Mouse (Mus musculus) retina, postnatal 7 days (tissue): ENCODE measurements around the gene Dnm2.
A peak's percentile ranks its signal among the peaks of the same experiment; 100 is the strongest.

ENCODE experiments used
- DNase-seq: peaks from one replicate; pipeline ENCODE4 v3.0.0-alpha.2; 2012; ENCODE audit warnings: low read depth, low spot score

The Dnm2 gene

DNA sequence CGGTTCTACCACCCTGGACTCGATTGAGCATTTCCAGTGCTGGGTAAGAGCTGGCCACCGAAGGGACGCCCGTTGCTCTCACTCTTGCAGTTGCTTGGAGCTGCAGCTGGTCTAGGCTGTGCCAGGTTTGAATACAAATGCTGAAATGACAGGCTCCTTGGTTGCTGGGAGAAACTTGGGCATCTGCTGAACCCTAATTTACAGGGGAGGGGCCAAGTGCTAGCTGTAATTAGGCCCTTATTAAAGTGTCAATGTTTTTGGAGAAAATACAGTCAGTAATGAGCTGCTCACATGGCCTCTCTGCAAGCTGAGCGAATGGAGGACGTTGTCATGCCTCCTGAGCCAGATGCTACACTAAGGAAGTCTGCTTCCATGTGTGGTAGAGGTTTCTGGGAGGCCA, 6.0 kb downstream of the Dnm2 start:
- no peak for DNase-seq

DNA sequence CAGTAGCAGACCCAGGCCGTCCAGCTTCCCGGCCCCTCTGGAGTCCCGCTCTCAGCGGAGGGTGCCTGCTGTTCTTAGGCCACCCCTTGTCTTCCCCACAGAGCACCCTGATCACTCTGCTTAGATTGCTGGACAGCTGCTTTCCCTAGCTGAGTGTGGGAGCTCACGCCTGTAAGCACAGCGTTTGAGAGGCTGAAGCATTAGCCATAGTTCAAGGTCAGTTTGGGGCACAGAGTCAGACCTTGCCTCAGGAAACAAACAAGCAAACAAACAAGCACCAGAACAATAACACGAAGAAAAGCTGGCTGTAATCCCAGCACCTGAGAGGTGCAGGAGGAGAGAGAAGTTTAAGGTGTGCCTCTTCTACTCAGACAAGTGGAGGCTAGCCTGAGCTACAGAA, 7.4 kb downstream of the Dnm2 start:
- no peak for DNase-seq

DNA sequence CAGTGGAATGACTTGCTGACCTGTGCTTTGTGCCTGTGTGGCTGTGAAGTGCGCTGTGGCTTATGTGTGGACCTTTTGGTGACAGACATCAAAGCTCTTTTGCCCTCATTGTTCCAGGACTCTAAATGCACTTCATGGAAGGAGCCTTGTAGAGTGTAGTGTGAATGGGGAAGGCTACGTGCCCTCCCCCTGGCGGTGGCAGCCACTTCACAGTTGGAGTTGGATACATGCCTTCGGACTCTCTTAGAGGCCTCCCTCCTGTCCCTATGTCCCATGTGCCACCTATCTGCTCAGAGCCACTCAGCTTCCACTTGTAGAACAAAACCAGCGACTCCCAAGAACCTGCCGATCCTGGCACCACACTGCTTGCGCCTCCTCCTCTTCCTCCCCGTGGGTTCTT, 9.1 kb downstream of the Dnm2 start:
- DNase-seq: no peak

DNA sequence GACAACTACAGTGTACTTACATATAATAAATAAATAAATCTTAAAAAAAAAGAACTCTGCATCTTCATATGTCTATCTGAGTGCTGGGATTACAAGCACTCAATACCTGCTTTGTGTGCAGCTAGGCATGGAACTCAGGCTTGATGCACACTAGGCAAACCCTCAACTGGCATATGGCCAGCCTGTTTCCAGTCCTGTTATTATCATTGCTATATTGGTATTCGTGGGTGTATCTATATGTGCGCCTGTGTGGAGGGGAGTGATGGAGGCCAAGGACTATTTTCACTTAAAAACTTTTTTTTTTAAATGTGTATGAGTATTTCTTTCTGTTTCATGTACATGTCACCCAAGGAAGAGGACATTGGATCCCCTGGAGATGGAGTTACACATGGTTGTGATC, 9.7 kb downstream of the Dnm2 start:
- no peak for DNase-seq

DNA sequence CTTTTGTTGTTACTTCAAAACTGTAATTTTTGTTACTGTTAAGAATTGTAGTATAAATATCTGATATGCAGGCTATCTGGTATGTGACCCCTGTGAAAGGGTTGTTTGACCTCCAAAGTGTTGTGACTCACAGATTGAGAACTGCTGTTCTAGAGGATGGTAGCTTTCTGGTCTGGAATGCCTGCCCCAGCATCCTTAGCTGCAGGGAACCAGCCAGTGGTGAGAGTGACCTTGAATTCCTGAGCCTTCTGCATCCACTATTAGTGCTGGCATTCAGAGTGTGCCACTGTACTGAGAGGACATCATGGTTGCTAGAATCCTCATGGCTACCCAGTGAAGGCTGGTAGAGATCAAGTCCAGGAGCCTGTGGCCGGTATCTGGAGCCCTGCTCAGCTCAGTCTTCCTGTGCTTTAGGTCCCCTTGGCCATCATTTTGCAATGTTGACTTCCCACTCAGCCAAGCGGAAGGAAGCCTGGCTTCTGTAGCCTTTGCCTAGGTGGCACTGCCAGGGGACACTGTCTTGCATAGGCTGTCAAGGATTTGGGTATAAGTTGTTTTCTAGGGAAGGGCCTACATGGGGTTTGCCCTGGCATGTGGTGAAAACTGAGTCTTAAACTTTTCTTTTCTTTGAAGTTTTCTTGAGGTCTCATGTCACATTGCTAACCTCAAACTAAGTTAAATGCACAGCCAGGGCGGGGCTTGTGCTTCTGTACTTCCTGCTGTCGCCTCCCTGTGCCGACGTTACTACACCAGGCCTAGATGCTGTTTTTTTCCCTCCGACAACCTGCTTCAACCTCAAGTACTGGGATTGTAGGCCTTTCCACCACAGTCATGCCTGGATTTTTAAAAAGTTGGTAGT, 11.3 kb downstream of the Dnm2 start:
- DNase-seq: no peak

DNA sequence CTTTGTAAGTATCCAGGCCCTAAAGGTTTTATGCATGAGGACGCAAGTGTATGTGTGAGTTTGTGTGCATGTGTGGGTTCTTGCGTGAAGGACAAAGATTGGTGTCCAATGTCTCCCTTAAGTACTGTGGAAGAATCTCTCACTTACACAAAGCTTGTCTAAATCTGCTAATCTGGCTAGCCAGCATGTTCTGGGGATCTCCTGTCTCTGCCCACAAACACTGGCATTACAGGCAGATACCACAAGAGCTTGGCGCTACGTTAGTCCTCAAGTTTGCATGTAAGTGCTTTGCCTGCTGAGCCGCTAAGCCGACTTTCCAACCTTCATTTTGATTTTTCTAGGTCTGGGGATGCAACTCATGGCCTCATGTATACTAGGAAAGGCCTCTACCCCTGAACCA, 12.9 kb downstream of the Dnm2 start:
- DNase-seq: no peak

DNA sequence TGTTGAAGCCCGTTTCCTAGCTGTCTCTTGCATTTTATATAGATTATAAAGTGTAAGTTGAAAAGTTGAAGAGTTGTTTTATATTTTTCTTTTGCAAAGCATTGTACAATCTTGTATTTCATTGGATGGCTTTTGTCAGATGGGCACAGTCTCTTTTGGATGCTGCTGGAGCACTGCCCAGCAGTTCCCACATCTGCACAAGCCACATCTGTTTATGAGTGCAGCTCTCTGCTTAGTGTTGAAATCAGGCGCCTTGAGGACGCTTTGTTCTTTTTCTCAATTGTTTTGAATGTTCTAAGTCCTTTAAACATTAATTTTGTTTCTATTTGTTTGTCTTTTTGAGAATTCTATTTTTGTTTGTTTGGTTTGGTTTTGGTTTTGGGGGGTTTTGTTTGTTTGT, 13.5 kb downstream of the Dnm2 start:
- DNase-seq: no peak

DNA sequence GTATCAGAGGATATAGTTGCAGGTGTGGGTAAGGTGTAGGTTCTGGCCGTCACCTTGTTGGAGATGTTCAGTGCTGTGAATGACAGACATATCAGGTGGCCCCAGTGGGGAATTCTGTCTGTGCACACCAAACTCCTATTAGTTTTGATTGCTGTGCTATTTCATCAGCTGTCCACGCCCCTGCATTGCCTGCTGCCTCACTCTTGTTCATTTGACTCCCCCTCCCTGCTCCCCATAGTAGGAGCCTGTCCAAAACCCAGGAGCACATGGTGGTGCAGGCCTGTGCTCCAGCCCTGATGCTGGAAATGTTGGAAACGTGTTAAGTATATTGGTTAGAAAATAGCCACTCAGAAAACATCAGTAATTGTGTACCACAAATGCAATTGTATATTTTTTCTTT, 14.7 kb downstream of the Dnm2 start:
- DNase-seq: no peak

DNA sequence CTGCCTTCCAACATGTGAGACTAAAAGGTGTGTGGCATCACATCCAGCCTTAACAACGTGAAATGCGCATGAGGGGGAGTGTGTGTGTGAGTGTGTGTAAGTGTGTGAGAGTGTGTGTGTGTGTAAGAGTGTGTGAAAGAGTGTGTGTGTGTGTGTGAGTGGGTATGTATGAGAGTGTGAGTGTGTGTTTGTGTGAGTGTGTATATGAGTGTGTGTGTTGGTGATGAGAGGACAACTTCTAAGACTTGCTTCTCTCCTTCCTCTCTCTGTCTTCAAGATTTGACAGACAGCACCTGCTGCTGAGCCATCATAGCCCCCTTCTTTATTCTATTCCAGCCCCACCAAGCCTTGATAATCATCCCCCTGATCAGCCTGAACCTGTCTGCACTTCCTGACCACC, 15.2 kb downstream of the Dnm2 start:
- no peak for DNase-seq

DNA sequence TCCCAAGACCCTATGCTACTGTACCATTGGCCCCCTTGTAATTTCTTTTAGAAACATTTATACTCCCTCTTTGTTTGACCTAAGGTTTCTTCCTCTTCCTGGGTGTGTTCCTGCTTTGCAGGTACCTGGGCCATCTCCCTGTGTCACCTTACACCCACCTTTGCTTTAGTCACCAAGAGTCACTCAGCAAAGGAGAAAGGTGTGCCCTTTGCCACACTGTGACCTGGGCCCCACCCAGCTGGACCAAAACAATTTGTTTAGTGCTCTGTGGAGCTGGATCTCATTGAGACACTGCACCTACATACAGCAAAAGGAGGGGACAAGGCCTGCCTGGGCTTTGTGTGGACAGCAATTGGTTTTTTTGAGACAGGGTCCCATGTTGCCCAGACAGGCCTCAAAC, 15.7 kb downstream of the Dnm2 start:
- DNase-seq: no peak

DNA sequence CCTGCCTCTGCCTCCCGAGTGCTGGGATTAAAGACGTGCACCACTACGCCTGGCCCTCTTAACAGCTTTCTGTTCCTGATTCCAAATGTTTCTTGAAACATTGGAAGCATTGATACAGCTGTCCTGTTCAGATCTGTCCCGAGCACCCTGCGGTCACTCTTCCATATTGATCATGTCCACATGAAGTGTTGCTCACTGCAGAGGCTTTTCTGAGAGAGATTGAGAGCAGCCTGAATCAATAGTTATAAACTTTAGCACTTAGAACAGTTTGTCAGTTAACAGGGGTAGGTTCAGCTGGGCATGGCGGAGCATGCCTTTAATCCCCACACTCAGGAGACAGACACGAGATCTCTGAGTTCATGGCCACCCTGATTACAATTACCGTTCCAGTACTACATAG, 19.1 kb downstream of the Dnm2 start:
- no peak for DNase-seq

DNA sequence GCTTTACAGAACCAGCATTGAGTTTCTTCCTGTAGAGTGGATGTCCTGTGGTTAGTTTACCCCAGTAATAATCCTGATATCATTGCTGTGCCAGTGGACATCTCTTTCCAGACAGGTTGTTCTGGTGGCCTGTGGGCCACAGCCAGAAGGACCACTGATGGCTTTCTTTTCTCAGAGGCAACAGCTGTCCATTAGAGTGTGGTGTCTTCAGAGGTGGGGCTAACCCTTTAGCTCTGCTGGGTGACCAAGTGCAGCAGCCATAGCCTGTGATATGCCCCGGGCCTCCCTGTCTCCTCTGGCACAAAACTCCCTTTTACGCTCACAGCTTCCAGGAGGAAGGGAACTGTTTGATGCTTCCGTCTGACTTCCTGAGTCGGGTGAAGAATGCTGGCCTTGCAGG, 19.9 kb downstream of the Dnm2 start:
- no peak for DNase-seq

DNA sequence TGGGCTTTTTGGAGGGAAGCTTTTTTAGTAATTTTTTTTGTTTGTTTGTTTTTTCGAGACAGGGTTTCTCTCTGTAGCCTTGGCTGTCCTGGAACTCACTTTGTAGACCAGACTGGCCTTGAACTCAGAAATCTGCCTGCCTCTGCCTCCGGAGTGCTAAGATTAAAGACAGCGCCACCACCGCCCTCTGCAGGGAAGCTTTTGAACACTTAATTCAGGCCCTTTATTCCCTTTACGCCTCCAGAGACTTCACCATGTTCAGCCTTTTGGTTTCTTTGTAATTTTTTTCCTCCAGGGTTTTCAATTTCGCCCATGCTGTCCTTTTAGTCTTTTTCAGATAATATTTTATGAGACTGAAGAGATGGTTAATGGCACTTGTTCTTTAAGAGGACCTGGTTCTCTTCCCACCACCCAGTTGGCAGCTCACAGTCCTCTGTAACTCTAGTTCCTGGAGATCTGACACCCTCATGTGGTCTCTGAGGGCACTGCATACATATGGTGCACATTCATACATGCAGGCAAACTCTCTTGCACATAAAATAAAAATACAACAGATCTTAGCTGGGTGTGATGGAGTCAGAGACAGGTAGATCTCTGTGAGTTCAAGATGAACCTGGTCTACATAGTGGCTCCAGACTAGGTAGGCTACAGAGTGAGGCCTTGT, 20.5 kb downstream of the Dnm2 start:
- no peak for DNase-seq

DNA sequence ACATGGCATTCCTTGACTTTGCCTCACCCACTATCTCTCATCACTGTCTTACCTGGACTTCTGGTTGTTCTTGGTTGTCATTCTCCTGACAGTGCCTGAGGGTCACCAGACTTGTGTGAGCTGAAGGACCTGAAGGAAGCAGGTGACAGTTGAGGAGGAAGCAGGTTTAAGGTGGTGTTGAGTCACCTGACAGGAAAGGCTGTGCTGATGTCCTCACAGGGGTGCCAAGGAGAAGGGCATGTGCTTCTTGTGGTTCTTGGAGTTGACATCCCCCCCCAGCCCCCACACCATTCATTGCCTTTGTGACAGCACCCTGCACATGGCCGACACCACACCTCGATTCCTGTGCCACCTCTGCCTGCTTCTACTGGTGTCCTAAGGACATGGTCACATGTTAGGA, 23.1 kb downstream of the Dnm2 start:
- DNase-seq: no peak

DNA sequence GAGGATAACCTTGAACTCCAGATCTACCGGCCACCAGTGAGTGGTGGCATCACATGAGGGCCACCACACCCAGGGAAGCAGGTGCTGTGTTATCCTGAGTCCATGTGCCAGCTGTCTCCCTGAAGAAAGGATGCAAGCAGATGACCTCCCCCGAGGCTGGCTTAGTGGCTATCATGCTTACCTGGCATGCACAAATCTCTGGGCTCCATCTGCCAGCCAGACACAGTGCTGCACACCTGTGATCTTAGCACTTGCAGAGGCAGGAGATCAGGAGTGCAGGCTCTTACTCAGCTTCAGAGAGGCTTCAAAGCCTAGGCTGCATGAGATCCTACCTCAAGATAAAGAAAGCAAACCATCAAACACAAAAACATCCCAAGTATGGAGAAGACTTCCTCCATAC, 25.0 kb downstream of the Dnm2 start:
- peak; percentile 21 for DNase-seq

DNA sequence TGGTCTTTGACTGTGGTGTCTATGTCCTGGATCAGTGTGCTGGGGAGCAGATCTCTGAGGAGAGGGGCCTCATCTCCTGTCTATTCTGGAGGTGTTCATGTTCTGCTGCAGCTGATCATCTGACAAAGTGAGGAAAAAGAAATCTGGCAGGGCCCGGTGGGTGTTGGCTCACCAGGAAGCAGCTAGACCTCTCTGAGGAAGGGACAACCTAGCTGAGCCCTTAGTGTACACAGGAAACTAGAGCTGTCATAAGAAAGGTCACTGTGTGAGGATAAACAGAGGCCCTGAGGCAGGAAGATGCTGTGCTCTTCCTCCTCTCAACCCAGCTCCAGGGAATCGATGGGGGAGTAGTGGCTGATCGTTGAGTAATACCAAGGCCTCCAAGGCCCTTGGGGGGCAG, 25.6 kb downstream of the Dnm2 start:
- no peak for DNase-seq

DNA sequence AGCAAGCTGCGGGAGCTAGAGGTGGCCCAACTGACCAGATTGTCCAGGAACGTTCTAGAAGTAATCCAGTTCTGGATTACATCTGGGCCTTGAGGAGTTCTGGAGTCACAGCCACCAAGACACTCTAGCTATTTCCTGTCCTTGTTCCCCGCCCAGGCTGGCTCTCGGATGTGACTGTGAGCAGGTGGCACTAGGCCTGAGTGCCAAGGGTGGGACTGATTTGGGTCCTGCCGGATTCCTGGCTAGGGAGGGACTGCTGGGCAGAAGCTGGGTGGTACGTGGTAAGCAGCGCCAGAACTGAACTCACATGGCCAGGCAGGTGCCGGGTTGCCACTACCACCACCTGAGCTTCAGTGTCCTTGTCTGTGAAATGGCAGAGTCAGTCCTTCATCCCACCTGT, 26.7 kb downstream of the Dnm2 start:
- no peak for DNase-seq

DNA sequence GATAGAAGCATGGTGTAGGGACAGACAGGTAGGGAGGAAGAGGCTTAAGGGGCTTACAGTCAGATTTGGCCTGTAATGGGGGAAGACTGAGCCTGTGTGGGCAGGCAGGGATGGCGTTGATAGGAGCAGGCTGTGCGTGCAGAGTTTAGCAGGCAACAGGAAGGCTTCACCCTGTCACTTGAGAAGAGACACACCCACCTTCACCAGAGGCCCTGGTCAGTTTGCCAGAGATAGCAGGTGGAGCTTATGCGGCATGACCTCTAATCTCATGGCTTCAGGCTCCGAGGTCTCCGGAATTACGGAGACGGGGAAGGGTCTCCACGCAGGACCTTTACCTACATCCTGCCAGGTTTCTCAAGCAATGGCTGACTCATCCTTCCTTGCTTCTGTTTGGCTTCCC, 27.2 kb downstream of the Dnm2 start:
- DNase-seq: no peak

DNA sequence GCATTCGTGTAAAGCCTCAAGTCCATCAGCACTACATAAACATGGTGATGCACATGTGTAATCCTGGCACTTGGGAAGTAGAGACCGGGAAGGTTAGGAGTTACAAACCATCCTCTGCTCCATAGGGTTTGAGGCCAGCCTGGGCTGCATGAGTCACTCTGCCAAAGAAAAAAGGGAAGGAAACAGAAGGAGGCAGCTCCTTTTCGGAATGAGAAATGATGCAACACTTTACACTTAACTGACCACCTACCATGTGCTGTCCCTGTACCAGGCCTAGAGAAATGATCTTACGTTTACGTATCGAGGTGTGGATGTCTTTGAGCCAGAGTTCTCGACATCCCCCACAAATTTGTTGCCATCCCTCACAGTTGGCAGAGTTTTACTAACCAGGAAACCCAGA, 28.3 kb downstream of the Dnm2 start:
- DNase-seq: no peak

DNA sequence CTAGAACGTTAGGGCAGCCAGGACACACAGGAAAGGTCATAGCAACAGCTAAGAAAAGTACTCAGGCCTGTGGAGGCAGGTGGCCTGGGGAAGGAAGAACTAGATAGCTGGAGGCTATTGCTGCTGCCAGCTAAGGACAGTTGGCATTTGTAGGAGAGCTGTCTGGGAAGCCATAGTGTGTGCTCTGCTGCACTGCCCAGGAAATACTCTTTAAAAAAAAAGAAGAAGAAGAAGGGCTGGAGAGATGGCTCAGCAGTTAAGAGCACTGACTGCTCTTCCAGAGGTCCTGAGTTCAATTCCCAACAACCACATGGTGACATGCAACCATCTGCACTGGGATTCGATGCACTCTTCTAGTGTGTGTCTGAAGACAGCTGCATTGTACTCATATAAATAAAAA, 28.8 kb downstream of the Dnm2 start:
- DNase-seq: no peak

DNA sequence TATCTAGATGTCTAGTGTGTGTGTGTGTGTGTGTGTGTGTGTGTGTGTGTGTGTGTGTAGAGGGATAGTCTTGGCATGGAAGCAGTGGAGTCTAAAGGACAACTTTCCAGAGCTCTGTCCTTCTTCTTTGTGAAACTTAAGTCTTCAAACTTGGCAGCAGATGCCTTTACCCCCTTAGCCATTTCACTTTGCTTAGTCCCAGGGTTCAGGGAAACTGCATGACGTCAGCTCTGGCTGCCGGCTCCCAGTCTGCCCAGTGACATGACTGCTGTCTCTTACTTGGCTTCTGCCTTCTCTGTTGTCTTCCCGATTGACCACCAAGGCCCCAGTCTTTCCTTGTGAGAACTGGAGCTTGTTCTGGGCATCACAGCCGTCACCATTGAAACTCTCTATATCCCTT, 29.8 kb downstream of the Dnm2 start:
- DNase-seq: no peak

DNA sequence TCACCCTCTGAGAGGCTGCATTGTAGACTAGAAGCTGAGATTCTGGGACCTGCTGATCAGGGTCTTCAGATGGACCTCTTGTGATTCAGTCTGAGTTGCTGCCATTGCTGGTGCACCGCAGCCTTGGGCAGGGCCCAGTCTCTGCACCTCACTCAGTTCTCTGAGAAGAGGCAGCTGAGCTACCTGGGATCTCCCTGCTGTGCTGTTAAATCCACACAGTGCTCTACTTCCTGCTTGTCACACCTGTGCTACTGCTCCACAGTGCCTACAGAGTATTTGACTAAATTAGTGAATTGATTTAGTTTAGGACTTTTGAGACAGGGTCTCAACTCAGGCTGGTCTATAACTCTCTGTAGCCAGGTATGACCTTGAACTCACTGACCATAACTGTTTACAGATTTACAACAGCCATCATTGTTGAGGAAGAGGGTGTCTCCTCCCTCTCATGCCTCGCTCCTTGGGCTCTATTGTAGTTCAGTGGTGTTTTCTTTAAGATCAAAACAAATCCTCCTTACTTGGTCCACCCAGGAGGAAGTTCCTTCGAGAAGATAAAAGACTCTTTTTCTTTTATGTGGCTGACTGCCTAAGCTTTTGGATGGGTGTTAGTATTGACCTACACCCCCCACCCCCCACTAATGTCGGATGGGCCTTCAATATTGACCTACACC, 30.5 kb downstream of the Dnm2 start:
- DNase-seq: no peak
